Mouse (Mus musculus): ENCODE measurements around the gene Cc2d2b. TPM values are rescaled to one million over a fixed set of nuclear protein-coding genes. Genes with fewer than 3 reads are reported as not detected.

Cc2d2b gene
- polyA plus RNA-seq (2015; fragmentation: Nextera tagmentation; extraction: Ambion mirVana): 0.06 and 0.19 TPM in 2 replicates

DNA sequence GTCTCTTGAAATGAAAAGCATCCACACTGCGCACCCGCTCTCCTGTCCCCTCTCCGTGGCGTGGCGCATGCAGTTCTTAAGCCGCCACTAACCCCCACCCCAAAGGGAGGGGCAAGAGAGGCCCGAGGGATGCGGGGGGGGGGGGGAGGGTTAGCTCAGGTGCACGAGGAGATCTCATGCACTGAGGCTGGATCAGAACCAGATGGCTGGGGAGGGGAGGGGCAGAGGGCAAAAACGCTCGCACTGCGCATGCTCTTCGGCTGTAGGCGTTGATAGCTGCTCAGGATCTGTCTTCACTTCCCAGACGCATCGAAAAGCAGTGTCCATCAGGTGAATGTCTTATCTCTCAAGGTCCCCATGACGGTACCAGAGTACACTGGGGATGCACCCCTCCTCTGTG, at the start of gene Cc2d2b:
Gene Cc2d2b, plus strand, starts transcription at position 195 of the 400 bp plus-strand sequence.
- Histone ChIP-seq H3K4me3 (replicated peaks) (no peak within 1 kb of the TSS), H3K4me2 (no peak within 1 kb of the TSS), H3K4me1 (no peaks in the 10 kb centered on the region), H3K27me3 (no peaks in the 10 kb centered on the region), H3K9ac (no peak within 1 kb of the TSS), H3K36me3 (no peaks in the 10 kb centered on the region), H3K9me3 (replicated peaks) (no peaks in the 10 kb centered on the region), H3K27ac (no peak within 1 kb of the TSS)
- WGBS: 75% methylated on average over 17 of the region's 17 CpGs
- ATAC-seq (replicated peaks; ENCODE audit: low FRiP score): no peak

DNA sequence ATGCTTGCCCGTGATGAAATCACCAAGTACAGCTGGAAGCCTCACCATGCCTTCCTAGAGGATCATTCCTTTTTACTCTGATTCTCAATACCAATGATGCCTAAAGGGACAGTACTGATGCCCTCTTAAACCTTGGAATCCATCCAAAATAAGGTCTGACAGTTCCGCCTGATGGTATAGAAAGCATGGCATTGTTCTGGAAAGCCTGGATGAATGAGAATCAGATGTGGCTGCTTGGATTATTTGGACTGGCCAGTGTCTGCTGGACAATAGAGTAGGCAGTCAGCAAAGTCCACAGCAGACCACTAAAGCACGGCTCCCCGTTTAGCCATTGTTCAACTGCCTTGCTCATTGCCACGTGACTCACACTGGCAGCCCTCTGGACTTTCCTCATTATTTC, 48.7 kb upstream of the Cc2d2b start:
- no peaks in the 10 kb centered on the region for H3K9me3 ChIP-seq (replicated peaks)
- no peak overlapping the region for H3K4me3 ChIP-seq (replicated peaks)

DNA sequence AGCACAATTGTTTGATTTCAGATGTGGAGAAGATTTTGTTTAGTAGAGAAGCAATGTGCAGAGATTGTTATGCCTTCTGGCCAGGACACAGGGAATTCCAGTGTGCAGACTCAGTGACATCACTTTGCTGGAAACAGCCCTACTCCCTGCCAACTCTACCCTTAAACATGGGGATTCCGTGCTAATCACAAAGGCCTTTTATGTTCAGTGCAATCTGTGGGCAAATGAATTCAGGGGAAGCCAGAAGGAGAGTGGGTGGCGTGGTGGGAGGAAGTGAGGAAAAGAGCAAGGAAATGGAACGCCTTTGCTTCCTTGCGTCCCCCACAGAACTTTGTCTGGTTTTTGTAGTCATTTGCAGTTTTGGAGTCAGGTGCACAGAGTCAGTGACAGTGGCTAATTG, 46.1 kb upstream of the Cc2d2b start:
- Histone ChIP-seq H3K27ac (no peak overlapping the region), H3K4me1 (no peaks in the 10 kb centered on the region), H3K27me3 (no peaks in the 10 kb centered on the region), H3K9ac (no peak overlapping the region), H3K36me3 (no peaks in the 10 kb centered on the region), H3K4me2 (no peak overlapping the region), H3K4me3 (replicated peaks) (no peak overlapping the region), H3K9me3 (replicated peaks) (no peaks in the 10 kb centered on the region)
- 59% methylated on average over 4 of the region's 4 CpGs for WGBS
- ATAC-seq (replicated peaks; ENCODE audit: low FRiP score): no peak

More for the DNA sequence above, 48.7 kb upstream of the Cc2d2b start:
- H3K27me3 ChIP-seq: no peaks in the 10 kb centered on the region
- no peak overlapping the region for H3K9ac ChIP-seq
- 86% methylated on average over 5 of the region's 5 CpGs for WGBS
- H3K36me3 ChIP-seq: no peaks in the 10 kb centered on the region
- ATAC-seq (replicated peaks; ENCODE audit: low FRiP score): no peak
- H3K4me2 ChIP-seq: no peak overlapping the region
- H3K27ac ChIP-seq: no peak overlapping the region
- H3K4me1 ChIP-seq: no peaks in the 10 kb centered on the region

DNA sequence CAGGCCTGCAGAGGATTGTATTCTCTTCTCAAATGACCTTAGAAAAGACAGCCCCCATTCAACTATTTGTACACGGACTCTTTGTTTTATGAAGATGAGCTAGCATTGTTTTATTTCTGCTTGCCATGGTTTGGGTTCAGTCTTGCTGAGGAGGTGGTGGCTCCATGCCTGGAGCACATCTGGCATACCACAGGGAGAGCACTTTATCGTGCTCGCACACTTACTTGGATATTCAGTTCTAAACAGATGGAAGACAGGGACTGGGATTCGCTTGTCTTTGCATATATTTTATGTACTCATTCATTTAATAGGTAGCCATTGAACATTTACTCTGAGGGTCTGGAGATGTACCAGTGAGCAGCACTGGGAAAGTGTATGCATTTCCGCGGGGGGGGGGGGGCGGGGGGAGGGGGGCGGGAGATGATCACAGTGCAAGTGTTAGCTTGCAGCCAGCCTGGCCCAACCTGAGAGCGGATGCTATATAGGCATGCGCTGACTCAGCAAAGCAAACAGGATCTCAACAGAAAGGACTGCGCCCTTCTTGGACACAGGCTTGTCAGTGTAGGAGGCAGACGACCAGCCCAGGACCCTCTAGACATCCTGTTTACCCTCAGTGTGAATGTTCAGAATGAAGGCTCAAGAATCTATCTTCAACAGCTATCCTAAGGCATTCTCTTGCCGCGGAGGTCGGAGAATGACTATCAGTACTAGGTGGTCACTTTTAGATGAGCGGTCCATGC, 35.5 kb upstream of the Cc2d2b start:
- ATAC-seq (replicated peaks; ENCODE audit: low FRiP score): no peak
- H3K4me1 ChIP-seq: 0 out of 2 replicates have a peak, but pooled peaks cover 2% of the 10 kb centered on the region
- no peak overlapping the region for H3K9ac ChIP-seq
- H3K36me3 ChIP-seq: no peaks in the 10 kb centered on the region
- no peak overlapping the region for H3K4me2 ChIP-seq
- H3K27me3 ChIP-seq: no peaks in the 10 kb centered on the region
- H3K4me3 ChIP-seq (replicated peaks): no peak overlapping the region
- H3K9me3 ChIP-seq (replicated peaks): no peaks in the 10 kb centered on the region
- no peak overlapping the region for H3K27ac ChIP-seq
- 78% methylated on average over 16 of the region's 16 CpGs for WGBS

DNA sequence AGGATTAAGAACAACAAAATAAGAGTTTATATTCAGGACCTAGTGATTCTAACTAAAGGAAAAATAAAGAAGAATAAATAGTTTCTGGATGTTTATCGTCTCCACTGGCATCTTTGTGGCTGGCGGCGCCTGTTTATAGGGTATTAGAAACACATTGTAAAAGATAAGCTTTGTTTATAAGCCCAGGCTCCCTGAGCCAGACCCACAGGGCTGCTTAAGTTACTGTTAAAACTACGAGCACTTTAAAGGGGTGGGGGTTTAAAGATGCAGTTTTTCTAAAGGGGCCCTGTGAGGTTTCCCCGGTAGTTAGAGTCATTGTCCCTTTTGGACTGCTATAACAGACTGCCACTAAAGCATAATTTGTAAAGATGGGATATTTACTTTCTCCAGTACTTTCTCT, 33.9 kb upstream of the Cc2d2b start:
- H3K9ac ChIP-seq: no peak overlapping the region
- no peak for ATAC-seq (replicated peaks; ENCODE audit: low FRiP score)
- H3K36me3 ChIP-seq: no peaks in the 10 kb centered on the region
- no peaks in the 10 kb centered on the region for H3K9me3 ChIP-seq (replicated peaks)
- no peaks in the 10 kb centered on the region for H3K4me1 ChIP-seq
- no peak overlapping the region for H3K27ac ChIP-seq
- H3K4me3 ChIP-seq (replicated peaks): no peak overlapping the region
- no peak overlapping the region for H3K4me2 ChIP-seq
- WGBS: 60% methylated on average over 5 of the region's 5 CpGs
- H3K27me3 ChIP-seq: no peaks in the 10 kb centered on the region

DNA sequence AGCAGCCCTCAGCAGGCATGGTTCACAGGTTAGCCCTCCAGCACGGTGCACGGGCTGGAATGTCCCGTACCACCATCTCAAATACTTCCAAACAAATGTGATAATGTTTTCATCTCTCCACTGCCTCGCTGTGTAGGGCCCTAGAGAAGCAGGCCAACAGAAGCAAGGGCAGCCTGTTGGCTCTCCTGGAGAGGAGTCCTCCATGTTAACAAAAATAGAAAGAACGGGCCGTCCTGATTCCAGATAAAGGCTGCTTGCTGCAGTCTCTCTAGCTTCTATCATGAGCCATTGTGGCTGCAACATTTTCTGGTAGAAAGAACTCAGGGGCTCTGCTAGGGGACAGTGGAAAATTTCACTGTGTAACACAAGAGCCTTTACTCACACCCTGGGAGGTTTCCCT, 31.6 kb upstream of the Cc2d2b start:
- WGBS: 80% methylated on average over 6 of the region's 6 CpGs
- no peak for ATAC-seq (replicated peaks; ENCODE audit: low FRiP score)
- no peak overlapping the region for H3K4me3 ChIP-seq (replicated peaks)
- no peaks in the 10 kb centered on the region for H3K9me3 ChIP-seq (replicated peaks)
- H3K4me2 ChIP-seq: no peak overlapping the region
- no peaks in the 10 kb centered on the region for H3K4me1 ChIP-seq
- H3K27me3 ChIP-seq: no peaks in the 10 kb centered on the region
- no peak overlapping the region for H3K9ac ChIP-seq
- no peak overlapping the region for H3K27ac ChIP-seq
- H3K36me3 ChIP-seq: no peaks in the 10 kb centered on the region

DNA sequence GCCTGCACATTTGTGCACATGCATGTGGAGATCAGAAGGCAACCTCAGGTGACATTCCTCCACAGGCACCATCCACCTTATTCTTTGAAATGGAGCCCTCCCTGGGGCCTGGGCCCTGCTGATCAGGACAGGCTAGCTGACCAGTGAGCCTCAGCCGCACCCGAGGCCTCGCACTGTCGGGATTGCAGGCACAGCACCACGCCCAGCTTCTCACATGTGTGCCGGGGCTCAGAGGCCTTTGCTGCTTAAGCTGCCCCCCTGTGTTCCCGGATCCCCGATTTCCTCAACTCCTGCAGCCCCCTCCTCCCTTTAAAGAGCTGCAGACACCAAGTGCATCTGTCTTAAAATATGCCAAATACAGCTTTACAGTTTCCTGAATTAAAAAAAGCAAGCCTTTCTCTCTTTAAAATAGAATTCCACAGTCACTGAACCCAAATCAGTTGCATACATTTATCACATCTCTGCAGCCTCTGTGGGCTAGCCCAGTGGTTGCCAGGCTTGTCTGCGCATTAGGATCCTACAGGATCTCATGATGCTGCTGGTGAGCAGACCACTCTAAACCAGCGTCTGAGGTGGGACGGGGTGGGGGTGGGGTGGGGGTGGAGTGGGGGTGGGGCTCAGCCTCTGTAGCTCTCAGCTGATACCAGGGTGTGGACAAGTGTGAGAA, 29.0 kb upstream of the Cc2d2b start:
- no peaks in the 10 kb centered on the region for H3K36me3 ChIP-seq
- H3K27ac ChIP-seq: no peak overlapping the region
- H3K4me2 ChIP-seq: no peak overlapping the region
- H3K4me3 ChIP-seq (replicated peaks): no peak overlapping the region
- no peaks in the 10 kb centered on the region for H3K9me3 ChIP-seq (replicated peaks)
- H3K27me3 ChIP-seq: no peaks in the 10 kb centered on the region
- H3K9ac ChIP-seq: no peak overlapping the region
- 55% methylated on average over 11 of the region's 11 CpGs for WGBS
- no peak for ATAC-seq (replicated peaks; ENCODE audit: low FRiP score)
- H3K4me1 ChIP-seq: 0 out of 2 replicates have a peak, but pooled peaks cover 4% of the 10 kb centered on the region

DNA sequence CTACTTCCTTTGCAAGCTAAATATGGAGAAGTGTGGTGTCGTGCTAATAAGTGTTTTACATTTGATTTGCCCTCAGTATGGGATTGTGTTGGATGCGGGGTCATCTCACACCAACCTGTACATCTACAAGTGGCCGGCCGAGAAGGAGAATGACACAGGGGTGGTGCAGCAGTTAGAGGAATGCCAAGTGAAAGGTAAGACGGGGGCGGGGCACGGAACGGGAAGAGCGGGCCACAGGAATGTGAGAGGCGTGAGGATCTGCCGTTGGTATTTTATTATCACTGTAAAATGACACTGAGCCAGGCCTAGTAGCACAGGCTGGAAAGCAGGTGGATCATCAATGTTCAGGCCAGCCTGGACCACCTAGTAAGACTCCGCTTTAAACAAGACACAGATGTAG, 28.2 kb upstream of the Cc2d2b start:
- no peak overlapping the region for H3K9ac ChIP-seq
- H3K4me1 ChIP-seq: 0 out of 2 replicates have a peak, but pooled peaks cover 4% of the 10 kb centered on the region
- WGBS: 57% methylated on average over 12 of the region's 12 CpGs
- no peaks in the 10 kb centered on the region for H3K36me3 ChIP-seq
- H3K4me3 ChIP-seq (replicated peaks): no peak overlapping the region
- no peaks in the 10 kb centered on the region for H3K9me3 ChIP-seq (replicated peaks)
- no peak overlapping the region for H3K4me2 ChIP-seq
- no peak overlapping the region for H3K27ac ChIP-seq
- no peaks in the 10 kb centered on the region for H3K27me3 ChIP-seq
- ATAC-seq (replicated peaks; ENCODE audit: low FRiP score): no peak

DNA sequence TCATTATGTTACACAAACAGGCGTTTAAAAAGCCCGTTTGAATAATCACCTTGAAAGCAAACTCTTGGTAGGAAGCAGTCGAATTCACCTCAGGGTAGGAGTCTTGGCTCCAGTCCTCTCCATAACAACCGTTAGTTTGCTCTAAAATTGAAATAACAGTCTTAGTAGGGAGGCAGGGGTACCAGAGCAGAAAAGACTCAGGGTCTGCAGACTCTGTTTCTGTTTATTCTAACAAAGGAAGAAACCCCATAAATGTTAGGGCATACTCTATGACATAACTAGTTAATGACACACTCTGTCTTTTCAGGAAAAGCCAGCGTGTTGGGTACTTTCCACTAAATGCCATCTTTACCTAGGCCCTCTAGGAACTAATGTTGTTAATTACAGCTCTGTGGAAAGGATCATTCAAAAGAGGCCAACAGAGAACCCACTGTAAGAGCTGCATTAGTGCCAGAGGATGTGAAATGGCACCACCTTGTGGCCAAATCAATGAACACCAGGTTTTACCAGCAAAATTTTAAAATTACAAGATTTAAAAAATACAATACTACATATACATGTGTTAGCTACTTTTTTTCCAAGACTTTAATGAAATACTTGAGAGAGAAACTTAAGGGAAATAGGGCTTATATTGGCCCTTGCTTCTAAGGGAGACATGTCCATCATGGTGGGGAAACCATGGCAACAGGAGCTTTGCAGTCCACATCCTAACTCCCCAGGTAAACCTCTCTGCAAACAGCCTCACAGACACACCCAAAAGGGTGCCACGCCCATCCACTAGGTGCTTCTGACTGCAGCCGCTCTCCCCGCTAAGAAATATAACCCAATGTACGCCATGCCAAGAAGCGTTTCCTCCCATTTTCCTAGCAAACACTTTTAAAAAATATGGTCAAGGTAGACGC, 26.2 kb upstream of the Cc2d2b start:
- Histone ChIP-seq H3K4me1 (0 out of 2 replicates have a peak, but pooled peaks cover 6% of the 10 kb centered on the region), H3K36me3 (no peaks in the 10 kb centered on the region), H3K4me2 (no peak overlapping the region), H3K9me3 (replicated peaks) (no peaks in the 10 kb centered on the region), H3K9ac (no peak overlapping the region), H3K27ac (no peak overlapping the region), H3K27me3 (no peaks in the 10 kb centered on the region), H3K4me3 (replicated peaks) (no peak overlapping the region)
- 0 out of 2 replicates have a peak, but pooled peaks have one; percentile 55 for ATAC-seq (replicated peaks; ENCODE audit: low FRiP score)
- 55% methylated on average over 11 of the region's 11 CpGs for WGBS

DNA sequence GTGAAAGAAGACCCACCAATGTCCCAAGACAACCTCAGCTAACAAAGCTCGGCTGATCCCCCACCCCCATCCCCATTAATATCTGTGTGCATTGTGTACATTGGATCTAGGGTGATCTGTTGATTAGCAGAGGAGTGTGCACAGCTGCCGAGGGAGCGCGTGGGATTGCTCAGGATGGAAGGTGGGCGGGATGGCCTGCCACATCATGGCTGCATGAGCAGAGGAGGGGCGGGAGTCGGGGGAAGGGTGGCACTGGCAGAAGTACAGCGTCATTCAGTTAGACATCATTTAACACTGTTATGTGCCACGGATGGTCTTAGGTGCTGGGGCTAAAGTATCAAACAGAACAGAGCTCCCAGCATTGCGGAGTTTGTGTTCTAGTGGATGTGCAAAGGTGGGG, 25.0 kb upstream of the Cc2d2b start:
- Histone ChIP-seq H3K9me3 (replicated peaks) (no peaks in the 10 kb centered on the region), H3K4me2 (no peak overlapping the region), H3K27ac (no peak overlapping the region), H3K4me1 (0 out of 2 replicates have a peak, but pooled peaks cover 7% of the 10 kb centered on the region), H3K4me3 (replicated peaks) (no peak overlapping the region), H3K27me3 (no peaks in the 10 kb centered on the region), H3K9ac (no peak overlapping the region), H3K36me3 (no peaks in the 10 kb centered on the region)
- ATAC-seq (replicated peaks; ENCODE audit: low FRiP score): no peak
- WGBS: 45% methylated on average over 10 of the region's 10 CpGs

DNA sequence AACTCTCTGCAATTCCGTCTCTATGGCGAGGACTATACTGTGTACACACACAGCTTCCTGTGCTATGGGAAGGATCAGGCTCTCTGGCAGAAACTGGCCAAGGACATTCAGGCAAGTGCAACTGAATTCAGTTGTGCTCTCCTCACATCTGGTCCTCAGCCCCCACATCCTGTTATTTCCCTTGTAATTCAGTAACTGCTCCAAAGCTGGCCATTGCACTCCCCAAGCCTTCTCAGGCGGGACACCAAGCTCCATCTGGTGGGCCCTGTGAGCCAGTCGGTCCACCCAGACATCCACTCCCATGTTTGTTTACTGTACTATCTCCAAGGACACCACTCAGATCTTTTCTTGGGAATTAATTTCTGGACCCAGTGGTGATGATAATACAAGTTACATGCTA, 22.4 kb upstream of the Cc2d2b start:
- Histone ChIP-seq H3K27ac (no peak overlapping the region), H3K4me2 (no peak overlapping the region), H3K4me3 (replicated peaks) (no peak overlapping the region), H3K9ac (no peak overlapping the region), H3K27me3 (no peaks in the 10 kb centered on the region), H3K4me1 (0 out of 2 replicates have a peak, but pooled peaks cover 12% of the 10 kb centered on the region), H3K36me3 (no peaks in the 10 kb centered on the region), H3K9me3 (replicated peaks) (no peaks in the 10 kb centered on the region)
- WGBS: 46% methylated on average over 4 of the region's 4 CpGs
- peak; percentile 55; the same call in 1 of the 2 replicates for ATAC-seq (replicated peaks; ENCODE audit: low FRiP score)

DNA sequence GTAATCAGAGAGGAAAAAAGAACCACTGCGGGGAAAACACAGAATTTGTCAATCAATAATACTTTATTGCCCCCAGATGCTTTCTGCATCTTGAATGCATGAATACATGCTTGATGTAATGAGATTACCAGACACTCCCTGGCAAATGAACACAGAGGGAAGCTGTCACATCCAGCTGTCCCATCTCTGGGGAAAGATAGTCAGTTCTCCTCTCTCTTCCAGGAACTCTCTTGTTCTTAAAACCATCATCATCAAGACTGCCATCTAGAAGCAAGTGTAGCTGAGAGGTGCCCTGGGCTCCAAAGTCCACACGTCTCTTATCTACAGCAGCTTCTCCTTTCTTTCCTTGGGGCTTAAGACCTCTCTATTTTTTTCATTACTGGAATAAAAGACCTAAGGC, 21.9 kb upstream of the Cc2d2b start:
- Histone ChIP-seq H3K9me3 (replicated peaks) (no peaks in the 10 kb centered on the region), H3K27ac (no peak overlapping the region), H3K4me3 (replicated peaks) (no peak overlapping the region), H3K27me3 (no peaks in the 10 kb centered on the region), H3K4me2 (no peak overlapping the region), H3K36me3 (no peaks in the 10 kb centered on the region), H3K9ac (no peak overlapping the region), H3K4me1 (0 out of 2 replicates have a peak, but pooled peaks cover 12% of the 10 kb centered on the region)
- WGBS: 62% methylated on average over 2 of the region's 2 CpGs
- no peak for ATAC-seq (replicated peaks; ENCODE audit: low FRiP score)

Measured in kidney, embryonic 15.5 days (tissue).